Mouse (Mus musculus) macrophage (primary cell): ENCODE measurements around the gene Cstf1. TPM values are rescaled to one million over a fixed set of nuclear protein-coding genes. Genes with fewer than 3 reads are reported as not detected.

ENCODE experiments used
- H3K27ac ChIP-seq: fragments of 350-480 bp; formaldehyde crosslinking; 2 replicates; pipeline ENCODE4 v1.9.0; 2021
- H3K36me3 ChIP-seq: fragments of 350-480 bp; formaldehyde crosslinking; 2 replicates; pipeline ENCODE4 v1.9.0; 2021; ENCODE audit errors: inconsistent target
- H3K4me3 ChIP-seq: fragments of 350-480 bp; formaldehyde crosslinking; 2 replicates; pipeline ENCODE4 v1.9.0; 2021; ENCODE audit errors: inconsistent target
- H3K79me2 ChIP-seq: fragments of 350-480 bp; formaldehyde crosslinking; 2 replicates; pipeline ENCODE4 v1.9.0; 2021; ENCODE audit errors: inconsistent target
- WGBS: methylation state at CpG from one replicate; pipeline ENCODE4 v1.1.7; 2026; ENCODE audit warnings: inconsistent platforms; ENCODE audit not compliant: missing documents; 5-methylcytosine and 5-hydroxymethylcytosine counted together
- polyA plus RNA-seq: library from polyadenylated mRNA; stranded (reverse); fragments of 250-400 nt; gene quantifications from 3 replicates; pipeline ENCODE4 v1.2.4, GENCODE M21; 2018; ENCODE audit warnings: inconsistent platforms

The Cstf1 gene
- polyA plus RNA-seq, 1 experiment from 2014 or later = 12.6 TPM

- no peaks in the 10 kb centered on the region for H3K36me3 ChIP-seq
- H3K79me2 ChIP-seq = no peaks in the 10 kb centered on the region
- no peak overlapping the region for H3K27ac ChIP-seq
- 95% methylated on average over 11 of the region's 12 CpGs for WGBS
- H3K4me3 ChIP-seq = no peak overlapping the region
Observed at GRCm38 (mm10) chr2:172416218-172416617, 45.7 kb downstream of the Cstf1 start.

- WGBS = 96% methylated on average over 5 of the region's 5 CpGs
- no peak overlapping the region for H3K27ac ChIP-seq
- H3K79me2 ChIP-seq = no peaks in the 10 kb centered on the region
- H3K4me3 ChIP-seq = no peak overlapping the region
- H3K36me3 ChIP-seq = no peaks in the 10 kb centered on the region
Observed at GRCm38 (mm10) chr2:172416876-172417275, 46.4 kb downstream of the Cstf1 start.

- H3K4me3 ChIP-seq = no peak overlapping the region
- H3K36me3 ChIP-seq = no peaks in the 10 kb centered on the region
- H3K27ac ChIP-seq = no peak overlapping the region
- 94% methylated on average over 5 of the region's 5 CpGs for WGBS
- H3K79me2 ChIP-seq = no peaks in the 10 kb centered on the region
Observed at GRCm38 (mm10) chr2:172418208-172418607, 47.7 kb downstream of the Cstf1 start.

GRCm38 (mm10) chr2:172430609-172431008 is 60.1 kb downstream of the Cstf1 start:
- Histone ChIP-seq H3K79me2 (no peaks in the 10 kb centered on the region), H3K27ac (no peak overlapping the region), H3K4me3 (no peak overlapping the region), H3K36me3 (no peaks in the 10 kb centered on the region)
- WGBS = 57% methylated on average over 1 of the region's 1 CpGs

Other genes with a start within 250 kb of the Cstf1 start
- not detected in 3 replicates for gene Mc3r, start 122.2 kb upstream of the Cstf1 start, polyA plus RNA-seq
- gene Fam210b, start 25.1 kb upstream of the Cstf1 start, polyA plus RNA-seq = 7.8 to 11.4 TPM (median 8.2 TPM) in 3 replicates
- 1.9 to 8.0 TPM (median 6.1 TPM) in 3 replicates for gene Aurka, start 146 bp upstream of the Cstf1 start, polyA plus RNA-seq
- gene Cass4, start 23.1 kb downstream of the Cstf1 start, polyA plus RNA-seq = 0.40 to 3.1 TPM (median 0.60 TPM) in 3 replicates
- gene Rtf2, start 69.9 kb downstream of the Cstf1 start, polyA plus RNA-seq = 128 to 215 TPM (median 170 TPM) in 3 replicates
- not detected in 3 replicates for gene Gcnt7, start 87.9 kb downstream of the Cstf1 start, polyA plus RNA-seq
- gene Fam209, start 101.8 kb downstream of the Cstf1 start, polyA plus RNA-seq = 0.55 to 0.76 TPM in 2 of 3 replicates, not detected in the other
- not detected in 3 replicates for gene Tfap2c, start 178.9 kb downstream of the Cstf1 start, polyA plus RNA-seq